9 mouse cellular contexts compared by ENCODE assay signal in the genomic region with DNA sequence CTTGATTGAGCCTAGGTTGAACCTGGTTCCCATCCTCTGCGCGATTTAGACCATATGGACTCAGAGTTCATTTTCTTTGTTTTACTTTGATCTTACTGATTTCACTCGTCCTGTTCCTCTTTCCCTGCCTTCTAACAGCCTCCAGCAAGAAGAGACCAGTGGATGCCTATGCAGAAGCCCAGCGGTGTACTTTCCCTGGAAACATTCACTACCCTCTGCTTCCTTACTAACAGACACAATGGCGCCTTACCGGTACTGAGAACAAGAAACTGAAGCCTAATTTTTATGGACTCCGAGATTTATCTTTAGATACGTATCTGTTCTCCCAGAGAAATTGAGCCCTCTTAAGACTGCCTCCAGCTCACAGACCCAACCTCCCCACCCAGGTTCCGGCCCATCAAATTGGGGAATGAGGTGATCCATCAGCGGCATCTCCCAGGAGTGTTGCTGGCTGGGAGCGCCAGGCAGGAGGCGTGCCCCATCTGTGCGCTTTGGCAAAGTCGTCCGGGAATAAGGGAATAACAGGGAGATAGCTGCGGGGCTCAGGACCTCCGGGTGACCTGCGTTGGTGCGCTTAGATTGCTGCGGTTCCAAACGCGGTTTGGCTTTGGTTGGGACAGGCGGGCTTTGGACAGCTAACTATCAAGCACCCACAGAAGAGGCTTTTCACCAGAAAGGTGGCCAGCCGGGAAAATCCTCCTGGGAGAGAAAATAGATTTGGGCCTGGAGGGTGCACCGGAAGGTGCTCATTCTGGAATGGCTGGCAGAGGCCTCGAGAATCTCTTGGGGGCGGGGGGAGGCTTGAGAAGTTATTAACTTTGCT. TPM values are rescaled to one million over a fixed set of nuclear protein-coding genes. Genes with fewer than 3 reads are reported as not detected.
DNase-seq lines count a peak whose midpoint lies in the region; ATAC-seq lines count a peak whose summit lies in the region.
"Had no signal": no experiment of that assay in that cellular context is flagged by ENCODE, and none has a peak within 500 bp of the region (broad histone marks: within the 10 kb centered on the region; RNA-seq: fewer than 3 reads in every experiment).

No protein-coding gene starts in this region.

- H3K4me3 ChIP-seq in kidney, embryonic 15.5 days (replicated peaks): peak overlapping the region; percentile 33
- H3K4me3 ChIP-seq in forebrain, embryonic 13.5 days: peak overlapping the region; percentile 29
- H3K4me3 ChIP-seq in limb, embryonic 15.5 days: peak overlapping the region; percentile 20

- DNase-seq in kidney, postnatal 14 days: no peak
- peak; percentile 48 to 57 for DNase-seq in cerebellum, adult 18-20 months
- no peak for DNase-seq in thymus, postnatal 0 days (ENCODE audit: low spot score)
- DNase-seq in ovary, postnatal 10 days (ENCODE audit: low spot score): no peak

- H3K27me3 ChIP-seq in kidney, embryonic 15.5 days: no peaks in the 10 kb centered on the region
- 0 out of 2 replicates have a peak, but pooled peaks cover 15% of the 10 kb centered on the region for H3K27me3 ChIP-seq in forebrain, embryonic 13.5 days
- peaks cover 14% of the 10 kb centered on the region; the same call in 1 of the 2 replicates for H3K27me3 ChIP-seq in limb, embryonic 15.5 days

- peak; percentile 94 for ATAC-seq in kidney, embryonic 15.5 days (replicated peaks; ENCODE audit: low FRiP score)
- ATAC-seq in forebrain, embryonic 13.5 days: peak; percentile 73; the same call in 1 of the 2 replicates
- ATAC-seq in limb, embryonic 15.5 days (ENCODE audit: insufficient number of reproducible peaks, low FRiP score, low TSS enrichment, low read depth): no peak
- no peak for ATAC-seq in megakaryocyte-erythroid progenitor cell, adult 5-6 weeks (replicated peaks; ENCODE audit: low FRiP score, low TSS enrichment, poor library complexity, severe bottlenecking)

- H3K9ac ChIP-seq in kidney, embryonic 15.5 days: no peak overlapping the region
- peak overlapping the region; percentile 34; the same call in 1 of the 2 replicates for H3K9ac ChIP-seq in forebrain, embryonic 13.5 days
- H3K9ac ChIP-seq in limb, embryonic 15.5 days: no peak overlapping the region

- peak overlapping the region; percentile 75 for H3K27ac ChIP-seq in kidney, embryonic 15.5 days
- H3K27ac ChIP-seq in forebrain, embryonic 13.5 days: no peak overlapping the region
- no peak overlapping the region for H3K27ac ChIP-seq in limb, embryonic 15.5 days

- peaks cover 14% of the 10 kb centered on the region; the same call in 1 of the 2 replicates for H3K4me1 ChIP-seq in kidney, embryonic 15.5 days
- peaks cover 15% of the 10 kb centered on the region for H3K4me1 ChIP-seq in forebrain, embryonic 13.5 days
- peaks cover 9% of the 10 kb centered on the region for H3K4me1 ChIP-seq in limb, embryonic 15.5 days

- no peaks in the 10 kb centered on the region for H3K9me3 ChIP-seq in kidney, embryonic 15.5 days (replicated peaks)
- H3K9me3 ChIP-seq in forebrain, embryonic 13.5 days (replicated peaks): no peaks in the 10 kb centered on the region
- H3K9me3 ChIP-seq in limb, embryonic 15.5 days: no peaks in the 10 kb centered on the region

- no peaks in the 10 kb centered on the region for H3K36me3 ChIP-seq in kidney, embryonic 15.5 days
- no peaks in the 10 kb centered on the region for H3K36me3 ChIP-seq in forebrain, embryonic 13.5 days (ENCODE audit: poor library complexity, severe bottlenecking)
- no peaks in the 10 kb centered on the region for H3K36me3 ChIP-seq in limb, embryonic 15.5 days

- 6% methylated on average over 27 of the region's 27 CpGs for WGBS in kidney, embryonic 15.5 days
- WGBS in forebrain, embryonic 13.5 days: 17% methylated on average over 27 of the region's 27 CpGs
- WGBS in limb, embryonic 15.5 days: 12% methylated on average over 27 of the region's 27 CpGs

- peak overlapping the region; percentile 62 for H3K4me2 ChIP-seq in kidney, embryonic 15.5 days
- peak overlapping the region; percentile 59 for H3K4me2 ChIP-seq in forebrain, embryonic 13.5 days
- peak overlapping the region; percentile 45 for H3K4me2 ChIP-seq in limb, embryonic 15.5 days

RNA-seq across cellular contexts. Expression of gene Lamp5, which starts 1.0 kb away (rescaled TPM):
- polyA plus RNA-seq in kidney, embryonic 15.5 days (2015; fragmentation: Nextera tagmentation; extraction: Ambion mirVana): 5.2 and 6.8 TPM in 2 replicates
- polyA plus RNA-seq in forebrain, embryonic 13.5 days (2015; fragmentation: Nextera tagmentation; extraction: Ambion mirVana): 2.0 and 2.9 TPM in 2 replicates
- 0.35 and 1.1 TPM in 2 replicates for polyA plus RNA-seq in limb, embryonic 15.5 days (2015; fragmentation: Nextera tagmentation; extraction: Ambion mirVana)
- not detected in 2 replicates for total RNA-seq in megakaryocyte-erythroid progenitor cell, adult 5-6 weeks (2014; fragmentation: Nextera tagmentation)
- total RNA-seq in megakaryocyte-erythroid progenitor cell, adult 5-6 weeks (2017): not detected in 2 replicates
- not detected in 2 replicates for polyA plus RNA-seq in thymus, postnatal 0 days (2015; fragmentation: Nextera tagmentation; extraction: Ambion mirVana)
- polyA plus RNA-seq: large intestine, adult 2 months had no signal

Comparison
In these comparisons a context has a peak if more than half of its experiments do, and no peak if none do; other contexts are left out.
1. ATAC-seq: peak in kidney, embryonic 15.5 days (single experiment) and forebrain, embryonic 13.5 days (single experiment); none in limb, embryonic 15.5 days (single experiment) and megakaryocyte-erythroid progenitor cell, adult 5-6 weeks (single experiment).
2. DNase-seq: peak in cerebellum, adult 18-20 months (2 of 2); none in kidney, postnatal 14 days (single experiment), thymus, postnatal 0 days (single experiment) and ovary, postnatal 10 days (single experiment).
3. Peak in every context shown above with its lines, with median percentiles within 50 percentile points of each other: H3K4me2 ChIP-seq and H3K4me3 ChIP-seq.